Mouse (Mus musculus) heart, adult 2 months (tissue): ENCODE results near the gene Pole3.

Experiments
- CTCF ChIP-seq: fragments of 200-600 bp; IDR thresholded peaks from 2 replicates; pipeline ENCODE4 v1.8.1; 2022; ENCODE audit warnings: antibody characterized with exemption, mild to moderate bottlenecking, moderate library complexity
- EP300 ChIP-seq: fragments of 200-500 bp; IDR thresholded peaks from 2 replicates; pipeline ENCODE4 v1.6.1; 2011; ENCODE audit warnings: low read depth, low read length, control low read depth; ENCODE audit not compliant: insufficient read depth
- POLR2A ChIP-seq: fragments of 200-500 bp; IDR thresholded peaks from 2 replicates; pipeline ENCODE4 v1.6.1; 2011; ENCODE audit warnings: mild to moderate bottlenecking, low read depth, low read length, control low read depth; ENCODE audit not compliant: insufficient read depth

DNA sequence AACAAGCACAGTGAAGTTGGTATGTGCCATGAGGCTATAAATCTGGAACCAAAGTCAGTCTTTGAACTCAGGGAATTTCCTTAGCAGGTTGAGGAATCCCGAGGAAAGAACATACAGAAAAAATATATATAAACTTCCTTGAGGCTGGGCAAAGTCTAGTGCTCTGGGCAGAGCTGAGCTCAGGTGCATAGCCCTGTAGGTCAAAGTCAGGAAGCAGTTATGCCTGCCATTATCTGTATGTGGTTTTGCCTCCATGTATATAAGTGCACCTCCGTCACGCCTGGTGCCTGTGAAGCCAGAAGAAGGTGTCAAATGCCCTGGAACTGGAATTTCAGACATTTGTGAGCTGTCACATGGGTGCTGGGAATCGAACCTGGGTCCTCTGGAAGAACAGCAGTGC lies 24.1 kb downstream of the Pole3 start:
- TF ChIP-seq POLR2A (no peak), EP300 (no peak), CTCF (no peak)
